Mouse (Mus musculus) liver, embryonic 13.5 days (tissue): Measurements from ENCODE around the gene F8. TPM values are rescaled to one million over a fixed set of nuclear protein-coding genes. Genes with fewer than 3 reads are reported as not detected.

Experiments used
- ATAC-seq: fragments of 200-750 bp; cut with Nextera tagmentation; 2 replicates; pipeline ENCODE4 v1.8.0; 2017; ENCODE audit warnings: low read depth, mild to moderate bottlenecking, moderate number of reproducible peaks, moderate library complexity
- DNase-seq: peaks from one replicate; pipeline ENCODE4 v3.0.0; 2022
- H3K27ac ChIP-seq: fragments of 300-500 bp; sonication (generic); 2 replicates; pipeline ENCODE4 v1.5.1; 2015; ENCODE audit warnings: moderate library complexity, mild to moderate bottlenecking, inconsistent platforms
- H3K27me3 ChIP-seq: fragments of 300-500 bp; sonication (generic); 2 replicates; pipeline ENCODE4 v1.6.1; 2015; ENCODE audit warnings: mild to moderate bottlenecking, inconsistent platforms
- H3K36me3 ChIP-seq: fragments of 300-500 bp; sonication (generic); 2 replicates; pipeline ENCODE4 v1.6.1; 2015; ENCODE audit warnings: mild to moderate bottlenecking, inconsistent platforms
- H3K4me1 ChIP-seq: fragments of 300-500 bp; sonication (generic); replicated peaks from 2 replicates; pipeline ENCODE4 v1.6.1; 2015; ENCODE audit warnings: inconsistent platforms
- H3K4me2 ChIP-seq: fragments of 300-500 bp; sonication (generic); 2 replicates; pipeline ENCODE4 v1.6.1; 2015; ENCODE audit warnings: inconsistent platforms, mild to moderate bottlenecking, moderate library complexity
- H3K4me3 ChIP-seq: fragments of 300-500 bp; sonication (generic); replicated peaks from 2 replicates; pipeline ENCODE4 v1.5.1; 2015; ENCODE audit warnings: mild to moderate bottlenecking, inconsistent platforms
- H3K9ac ChIP-seq: fragments of 300-500 bp; sonication (generic); 2 replicates; pipeline ENCODE4 v1.6.1; 2015; ENCODE audit warnings: mild to moderate bottlenecking, inconsistent platforms
- H3K9me3 ChIP-seq: fragments of 300-500 bp; sonication (generic); replicated peaks from 2 replicates; pipeline ENCODE4 v1.6.1; 2016; ENCODE audit warnings: inconsistent platforms
- WGBS: fragments of 180-500 bp; shearing (Covaris S2); methylation state at CpG from one replicate; pipeline ENCODE4 v1.1.7; 2015; ENCODE audit not compliant: insufficient replicate concordance; 5-methylcytosine and 5-hydroxymethylcytosine counted together
- polyA plus RNA-seq: library from polyadenylated mRNA; unstranded; fragments of >200 nt; fragmentation: Nextera tagmentation; extraction: Ambion mirVana; gene quantifications from 2 replicates; pipeline ENCODE4 v1.2.1, GENCODE M21; 2015

The F8 gene
- polyA plus RNA-seq, 1 experiment from 2014 or later = 1.8 TPM

GRCm38 (mm10) chrX:75137729-75138128, 244.7 kb downstream of the F8 start:
- peak overlapping the region; percentile 79 for H3K27ac ChIP-seq
- H3K4me2 ChIP-seq = no peak overlapping the region
- 30% methylated on average over 2 of the region's 2 CpGs for WGBS
- H3K27me3 ChIP-seq = no peaks in the 10 kb centered on the region
- H3K4me1 ChIP-seq = peaks cover 11% of the 10 kb centered on the region
- DNase-seq = peak; percentile 42
- peak; percentile 93 for ATAC-seq
- no peak overlapping the region for H3K9ac ChIP-seq
- H3K9me3 ChIP-seq = no peaks in the 10 kb centered on the region
- H3K4me3 ChIP-seq = no peak overlapping the region
- no peaks in the 10 kb centered on the region for H3K36me3 ChIP-seq

GRCm38 (mm10) chrX:75136938-75137337, 245.5 kb downstream of the F8 start:
- peak overlapping the region; percentile 79 for H3K27ac ChIP-seq

GRCm38 (mm10) chrX:75130467-75131160, 251.8 kb downstream of the F8 start, which contains the start of gene Mpp1:
Mpp1 (minus strand) TSS chrX:75131016.
- Histone ChIP-seq H3K4me2 (peak within 1 kb of the TSS; percentile 66), H3K4me1 (peaks cover 24% of the 10 kb centered on the region), H3K4me3 (peak within 1 kb of the TSS; percentile 73), H3K36me3 (peaks cover under 1% of the 10 kb centered on the region), H3K27me3 (no peaks in the 10 kb centered on the region), H3K9me3 (no peaks in the 10 kb centered on the region), H3K9ac (peak within 1 kb of the TSS; percentile 85), H3K27ac (peak within 1 kb of the TSS; percentile 95)
- DNase-seq (peak; percentile 79), ATAC-seq (peak; percentile 98)
- WGBS = 12% methylated on average over 36 of the region's 36 CpGs

More at GRCm38 (mm10) chrX:75136938-75137337, 245.5 kb downstream of the F8 start:
- no peak overlapping the region for H3K4me3 ChIP-seq
- H3K9me3 ChIP-seq = no peaks in the 10 kb centered on the region
- DNase-seq (no peak), ATAC-seq (no peak)
- H3K4me2 ChIP-seq = no peak overlapping the region
- no peak overlapping the region for H3K9ac ChIP-seq
- H3K4me1 ChIP-seq = peaks cover 11% of the 10 kb centered on the region
- H3K36me3 ChIP-seq = no peaks in the 10 kb centered on the region
- no peaks in the 10 kb centered on the region for H3K27me3 ChIP-seq

GRCm38 (mm10) chrX:75129474-75129873, 252.9 kb downstream of the F8 start:
- Histone ChIP-seq H3K4me1 (peaks cover 26% of the 10 kb centered on the region), H3K27me3 (no peaks in the 10 kb centered on the region), H3K9ac (peak overlapping the region; percentile 72), H3K4me2 (peak overlapping the region; percentile 65), H3K4me3 (peak overlapping the region; percentile 73), H3K9me3 (no peaks in the 10 kb centered on the region), H3K36me3 (peaks cover 11% of the 10 kb centered on the region), H3K27ac (peak overlapping the region; percentile 95)
- WGBS = 18% methylated on average over 2 of the region's 2 CpGs
- DNase-seq (no peak), ATAC-seq (peak; percentile 34)

- Histone ChIP-seq H3K27ac (peak overlapping the region; percentile 81), H3K4me3 (peak overlapping the region; percentile 47), H3K4me1 (peaks cover 26% of the 10 kb centered on the region), H3K36me3 (peaks cover 15% of the 10 kb centered on the region), H3K27me3 (no peaks in the 10 kb centered on the region), H3K4me2 (peak overlapping the region; percentile 69), H3K9me3 (no peaks in the 10 kb centered on the region), H3K9ac (peak overlapping the region; percentile 63)
- ATAC-seq = no peak
- no peak for DNase-seq
These were observed 254.0 kb downstream of the F8 start for GRCm38 (mm10) chrX:75128333-75128980.

GRCm38 (mm10) chrX:75126893-75127292, 255.5 kb downstream of the F8 start:
- no peak overlapping the region for H3K9ac ChIP-seq
- peaks cover 26% of the 10 kb centered on the region for H3K4me1 ChIP-seq
- H3K4me3 ChIP-seq = no peak overlapping the region
- H3K27ac ChIP-seq = no peak overlapping the region
- no peaks in the 10 kb centered on the region for H3K27me3 ChIP-seq
- DNase-seq = no peak
- 0 out of 2 replicates have a peak overlapping the region, but pooled peaks have one; percentile 69 for H3K4me2 ChIP-seq
- no peak for ATAC-seq
- peaks cover 20% of the 10 kb centered on the region for H3K36me3 ChIP-seq
- H3K9me3 ChIP-seq = no peaks in the 10 kb centered on the region

- Histone ChIP-seq H3K9ac (no peak overlapping the region), H3K4me1 (peaks cover 27% of the 10 kb centered on the region), H3K36me3 (peaks cover 31% of the 10 kb centered on the region), H3K4me3 (no peak overlapping the region), H3K4me2 (no peak overlapping the region), H3K27ac (no peak overlapping the region), H3K27me3 (no peaks in the 10 kb centered on the region), H3K9me3 (no peaks in the 10 kb centered on the region)
- ATAC-seq (no peak), DNase-seq (no peak)
- 64% methylated on average over 3 of the region's 3 CpGs for WGBS
These were observed 256.8 kb downstream of the F8 start for GRCm38 (mm10) chrX:75125606-75126005.

Other genes with a start within 250 kb of the F8 start
- gene Smim9, start 218.8 kb downstream of the F8 start, polyA plus RNA-seq = not detected in 2 replicates
- gene Fundc2, start 216 bp downstream of the F8 start, polyA plus RNA-seq = 33.3 and 49.3 TPM in 2 replicates
- gene Cmc4, start 34.0 kb upstream of the F8 start, polyA plus RNA-seq = 11.8 and 16.3 TPM in 2 replicates
- 4.3 and 5.4 TPM in 2 replicates for gene Mtcp1, start 34.0 kb upstream of the F8 start, polyA plus RNA-seq
- 45.2 and 47.7 TPM in 2 replicates for gene Brcc3, start 34.0 kb upstream of the F8 start, polyA plus RNA-seq
- gene Vbp1, start 131.7 kb upstream of the F8 start, polyA plus RNA-seq = 142 and 166 TPM in 2 replicates
- gene Rab39b, start 195.6 kb upstream of the F8 start, polyA plus RNA-seq = 0.08 and 0.12 TPM in 2 replicates